Mouse (Mus musculus): ENCODE results near the gene Slc13a3. TPM values are rescaled to one million over a fixed set of nuclear protein-coding genes. Genes with fewer than 3 reads are reported as not detected.
A peak's percentile ranks its signal among the peaks of the same experiment; 100 is the strongest.

Slc13a3 gene
- polyA plus RNA-seq, 1 experiment from 2014 or later, result 0.90 TPM

- Histone ChIP-seq H3K9ac (replicated peaks; ENCODE audit: low read depth) (no peak overlapping the region), H3K9me3 (ENCODE audit: low read length) (peaks cover 5% of the 10 kb centered on the region; the same call in 1 of the 2 replicates), H3K27ac (ENCODE audit: low read length) (no peak overlapping the region), H3K27me3 (replicated peaks; ENCODE audit: insufficient read depth, low read length) (no peaks in the 10 kb centered on the region), H3K36me3 (ENCODE audit: insufficient read depth, low read length) (peaks cover 18% of the 10 kb centered on the region), H3K4me3 (ENCODE audit: low read depth, low read length) (no peak overlapping the region), H3K4me1 (ENCODE audit: insufficient read depth, low read depth, low read length) (no peaks in the 10 kb centered on the region), H3K4me2 (replicated peaks; ENCODE audit: low read depth, low read length) (no peak overlapping the region)
- ATAC-seq, result no peak
- 53% methylated on average over 4 of the region's 4 CpGs for WGBS
- TF ChIP-seq CTCF (IDR thresholded peaks at IDR 0.05) (no peak), EP300 (IDR thresholded peaks at IDR 0.05) (no peak)
- DNase-seq (ENCODE audit: low spot score), result no peak
These were observed 97.0 kb downstream of the Slc13a3 start for GRCm38 (mm10) chr2:165376001-165376400.

- Histone ChIP-seq H3K4me1 (ENCODE audit: insufficient read depth, low read depth, low read length) (no peaks in the 10 kb centered on the region), H3K27ac (ENCODE audit: low read length) (no peak overlapping the region), H3K4me2 (replicated peaks; ENCODE audit: low read depth, low read length) (no peak overlapping the region), H3K9ac (replicated peaks; ENCODE audit: low read depth) (no peak overlapping the region), H3K9me3 (ENCODE audit: low read length) (0 out of 2 replicates have a peak, but pooled peaks cover under 1% of the 10 kb centered on the region), H3K4me3 (ENCODE audit: low read depth, low read length) (no peak overlapping the region), H3K27me3 (replicated peaks; ENCODE audit: insufficient read depth, low read length) (no peaks in the 10 kb centered on the region), H3K36me3 (ENCODE audit: insufficient read depth, low read length) (peaks cover 12% of the 10 kb centered on the region)
- DNase-seq (ENCODE audit: low spot score), result no peak
- ATAC-seq, result no peak
- 80% methylated on average over 5 of the region's 5 CpGs for WGBS
- TF ChIP-seq EP300 (IDR thresholded peaks at IDR 0.05) (no peak), CTCF (IDR thresholded peaks at IDR 0.05) (no peak)
These were observed 97.6 kb downstream of the Slc13a3 start for GRCm38 (mm10) chr2:165375478-165375877.

- Histone ChIP-seq H3K36me3 (ENCODE audit: insufficient read depth, low read length) (no peaks in the 10 kb centered on the region), H3K27me3 (replicated peaks; ENCODE audit: insufficient read depth, low read length) (0 out of 2 replicates have a peak, but pooled peaks cover 3% of the 10 kb centered on the region), H3K9ac (replicated peaks; ENCODE audit: low read depth) (no peak overlapping the region), H3K4me3 (ENCODE audit: low read depth, low read length) (no peak overlapping the region), H3K4me2 (replicated peaks; ENCODE audit: low read depth, low read length) (no peak overlapping the region), H3K27ac (ENCODE audit: low read length) (no peak overlapping the region), H3K9me3 (ENCODE audit: low read length) (no peaks in the 10 kb centered on the region), H3K4me1 (ENCODE audit: insufficient read depth, low read depth, low read length) (peaks cover 8% of the 10 kb centered on the region; the same call in 1 of the 2 replicates)
- WGBS, result 28% methylated on average over 3 of the region's 3 CpGs
- DNase-seq (ENCODE audit: low spot score) (no peak), ATAC-seq (no peak)
- TF ChIP-seq CTCF (IDR thresholded peaks at IDR 0.05), result no peak
- no peak for TF ChIP-seq EP300 (IDR thresholded peaks at IDR 0.05)
These were observed 102.0 kb downstream of the Slc13a3 start for GRCm38 (mm10) chr2:165371066-165371465.

GRCm38 (mm10) chr2:165370348-165370747 lies 102.7 kb downstream of the Slc13a3 start:
- H3K27ac ChIP-seq (ENCODE audit: low read length), result no peak overlapping the region
- 70% methylated on average over 3 of the region's 3 CpGs for WGBS

DNA sequence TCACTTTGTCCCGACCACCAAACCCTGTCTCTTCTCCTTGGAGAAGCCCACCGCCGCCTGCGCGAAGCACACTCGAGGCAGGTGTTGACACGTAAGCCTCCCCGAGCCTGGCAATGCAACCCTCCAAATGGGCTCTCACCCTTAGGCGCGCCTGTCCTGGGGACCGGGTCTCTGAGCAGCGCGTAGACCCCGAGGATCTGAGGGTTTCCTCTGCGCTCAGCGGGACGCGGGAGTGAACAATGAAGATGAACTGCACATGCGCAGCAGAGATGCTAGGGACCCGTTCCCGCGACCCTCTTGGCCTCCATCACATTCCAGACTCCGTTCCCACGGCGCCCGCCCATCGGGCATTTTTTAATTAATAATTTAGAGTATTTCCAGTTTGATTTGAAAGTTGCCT lies 104.5 kb downstream of the Slc13a3 start, which contains the start of gene Zfp663:
TSS of gene Zfp663 (minus strand) at position 234 of the 400 bp plus-strand sequence.
- no peaks in the 10 kb centered on the region for H3K9me3 ChIP-seq (ENCODE audit: low read length)
- under 1% methylated on average over 27 of the region's 27 CpGs for WGBS
- no peak within 1 kb of the TSS for H3K4me3 ChIP-seq (ENCODE audit: low read depth, low read length)
- TF ChIP-seq EP300 (IDR thresholded peaks at IDR 0.05), result no peak
- no peak for TF ChIP-seq CTCF (IDR thresholded peaks at IDR 0.05)
- no peak for ATAC-seq
- peak within 1 kb of the TSS; percentile 34 for H3K4me2 ChIP-seq (replicated peaks; ENCODE audit: low read depth, low read length)
- peaks cover 8% of the 10 kb centered on the region; the same call in 1 of the 2 replicates for H3K4me1 ChIP-seq (ENCODE audit: insufficient read depth, low read depth, low read length)
- H3K27ac ChIP-seq (ENCODE audit: low read length), result no peak within 1 kb of the TSS
- 0 out of 2 replicates have a peak, but pooled peaks cover 3% of the 10 kb centered on the region for H3K27me3 ChIP-seq (replicated peaks; ENCODE audit: insufficient read depth, low read length)
- DNase-seq (ENCODE audit: low spot score), result no peak
- H3K36me3 ChIP-seq (ENCODE audit: insufficient read depth, low read length), result no peaks in the 10 kb centered on the region
- H3K9ac ChIP-seq (replicated peaks; ENCODE audit: low read depth), result no peak within 1 kb of the TSS

More at GRCm38 (mm10) chr2:165370348-165370747, 102.7 kb downstream of the Slc13a3 start:
- no peak overlapping the region for H3K4me3 ChIP-seq (ENCODE audit: low read depth, low read length)
- no peak for DNase-seq (ENCODE audit: low spot score)
- no peak overlapping the region for H3K9ac ChIP-seq (replicated peaks; ENCODE audit: low read depth)
- TF ChIP-seq CTCF (IDR thresholded peaks at IDR 0.05), result no peak
- no peak for TF ChIP-seq EP300 (IDR thresholded peaks at IDR 0.05)
- no peaks in the 10 kb centered on the region for H3K36me3 ChIP-seq (ENCODE audit: insufficient read depth, low read length)
- no peaks in the 10 kb centered on the region for H3K9me3 ChIP-seq (ENCODE audit: low read length)
- H3K4me2 ChIP-seq (replicated peaks; ENCODE audit: low read depth, low read length), result no peak overlapping the region
- 0 out of 2 replicates have a peak, but pooled peaks cover 3% of the 10 kb centered on the region for H3K27me3 ChIP-seq (replicated peaks; ENCODE audit: insufficient read depth, low read length)
- no peak for ATAC-seq
- H3K4me1 ChIP-seq (ENCODE audit: insufficient read depth, low read depth, low read length), result peaks cover 8% of the 10 kb centered on the region; the same call in 1 of the 2 replicates

GRCm38 (mm10) chr2:165367868-165368439 lies 105.1 kb downstream of the Slc13a3 start:
- 4% methylated on average over 12 of the region's 13 CpGs for WGBS
- Histone ChIP-seq H3K9ac (replicated peaks; ENCODE audit: low read depth) (no peak overlapping the region), H3K4me1 (ENCODE audit: insufficient read depth, low read depth, low read length) (peaks cover 8% of the 10 kb centered on the region; the same call in 1 of the 2 replicates), H3K27ac (ENCODE audit: low read length) (no peak overlapping the region), H3K27me3 (replicated peaks; ENCODE audit: insufficient read depth, low read length) (0 out of 2 replicates have a peak, but pooled peaks cover 3% of the 10 kb centered on the region), H3K4me3 (ENCODE audit: low read depth, low read length) (no peak overlapping the region), H3K36me3 (ENCODE audit: insufficient read depth, low read length) (no peaks in the 10 kb centered on the region), H3K4me2 (replicated peaks; ENCODE audit: low read depth, low read length) (peak overlapping the region; percentile 34), H3K9me3 (ENCODE audit: low read length) (no peaks in the 10 kb centered on the region)
- DNase-seq (ENCODE audit: low spot score) (peak; percentile 22), ATAC-seq (no peak)
- no peak for TF ChIP-seq EP300 (IDR thresholded peaks at IDR 0.05)
- no peak for TF ChIP-seq CTCF (IDR thresholded peaks at IDR 0.05)

All from lung, postnatal 0 days (tissue).